Mouse (Mus musculus): ENCODE results near the gene Lin7a.

DNA sequence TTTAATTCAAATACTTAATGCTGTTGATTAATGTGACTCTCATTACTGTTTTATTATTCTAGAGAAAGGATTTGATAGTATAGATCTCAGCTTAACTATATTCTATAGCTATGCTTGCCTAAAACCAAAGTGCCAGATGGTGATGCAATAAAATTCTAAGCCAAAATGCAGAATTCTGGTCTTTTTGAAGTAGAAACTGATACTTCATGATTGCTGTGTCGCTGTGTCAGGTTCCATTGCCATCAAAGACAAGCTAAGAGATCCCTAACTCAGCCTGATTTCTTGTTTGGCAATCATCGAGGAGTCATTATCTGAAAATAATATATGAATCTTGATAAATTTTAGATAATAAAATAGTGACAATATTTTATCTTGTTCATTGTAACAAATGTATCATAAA is 38.3 kb upstream of the Lin7a start:
- TF ChIP-seq CTCF (IDR thresholded peaks at IDR 0.05; ENCODE audit: extremely low read depth, insufficient read depth, insufficient read length, insufficient replicate concordance) (no peak), POLR2A (IDR thresholded peaks at IDR 0.05; ENCODE audit: low read depth, low read length) (no peak)

Data from spleen, adult 2 months (tissue).